Mouse (Mus musculus) central nervous system, embryonic 18 days (tissue): Measurements from ENCODE around the gene Tgfb3. TPM values are rescaled to one million over a fixed set of nuclear protein-coding genes. Genes with fewer than 3 reads are reported as not detected.

ENCODE experiments used
- polyA plus RNA-seq: library from polyadenylated mRNA; depleted of rRNA; stranded (reverse); fragments of >200 nt; gene quantifications from 2 replicates; pipeline ENCODE4 v1.2.3, GENCODE M21; 2012; rRNA removed

Tgfb3 gene
- 6.2 and 9.6 TPM in 2 replicates for polyA plus RNA-seq

DNA sequence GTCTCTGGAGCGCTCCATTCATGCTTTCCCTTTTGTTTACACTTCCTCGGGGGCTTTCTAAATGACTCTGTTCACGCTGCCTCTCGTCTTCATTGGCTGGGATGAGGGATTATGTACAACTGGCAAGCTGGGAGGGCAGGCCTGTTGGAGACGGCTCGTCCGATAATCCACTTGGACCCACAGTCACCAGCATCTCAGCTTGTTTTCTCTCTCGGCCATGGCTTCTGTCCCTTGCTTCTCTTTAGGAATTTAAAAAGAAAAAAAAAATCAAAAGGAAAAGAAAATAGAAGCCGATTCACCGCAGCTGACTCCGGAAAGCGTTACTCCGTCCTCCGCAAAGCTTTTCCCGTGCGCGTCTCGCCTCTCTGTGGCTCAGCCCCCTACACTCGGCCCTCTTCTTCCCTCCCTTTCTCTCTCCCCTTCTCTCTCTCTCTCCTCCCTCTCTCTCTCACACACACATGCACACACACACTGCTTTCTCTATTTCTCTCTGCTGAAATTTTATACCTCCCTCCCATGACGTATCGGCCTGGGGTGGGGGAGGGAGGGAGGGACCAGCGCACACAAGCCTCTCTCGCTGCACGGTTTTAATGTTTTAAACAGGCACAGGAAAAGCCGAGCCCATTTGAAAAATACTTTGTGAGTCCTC is at the start of gene Tgfb3:
TSS of gene Tgfb3 (minus strand) at position 489 of the 649 bp plus-strand sequence.

DNA sequence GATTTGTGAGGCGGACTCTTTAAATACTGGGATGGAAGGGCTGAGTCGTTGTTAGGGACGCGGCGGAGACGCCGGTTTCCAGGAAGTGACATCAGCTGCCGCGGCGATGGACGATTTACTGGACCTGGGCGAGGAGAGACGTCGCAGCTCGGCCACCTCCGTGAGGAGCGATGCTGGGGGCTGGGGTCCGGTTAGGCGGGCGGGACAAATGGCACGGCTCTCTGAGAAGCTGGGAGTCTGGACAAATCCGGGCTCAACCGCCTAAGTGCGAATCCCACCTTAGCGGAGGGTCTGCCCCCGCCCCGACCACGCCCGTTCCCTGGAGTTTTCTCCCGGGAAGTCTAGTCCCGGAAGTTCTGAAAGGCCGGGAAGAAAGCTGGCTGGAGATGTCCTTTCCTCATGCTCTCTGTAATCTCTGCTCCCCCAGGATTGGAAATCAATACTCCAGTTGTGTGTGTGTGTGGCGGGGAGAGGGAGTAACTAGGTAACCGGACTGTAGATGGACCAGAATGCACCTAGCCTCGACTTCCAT is 3.7 kb upstream of the Tgfb3 start, which contains the start of gene Ift43:
TSS of gene Ift43 (plus strand) at position 61 of the 532 bp plus-strand sequence.

Other genes starting within 250 kb of the Tgfb3 start
- gene Ift43, start 3.5 kb upstream of the Tgfb3 start, polyA plus RNA-seq = 28.9 and 32.5 TPM in 2 replicates
- gene Gpatch2l, start 162.8 kb upstream of the Tgfb3 start, polyA plus RNA-seq = 28.5 and 28.6 TPM in 2 replicates